Mouse (Mus musculus) midbrain, embryonic 11.5 days (tissue): ENCODE data around the gene Arid5b. TPM values are rescaled to one million over a fixed set of nuclear protein-coding genes. Genes with fewer than 3 reads are reported as not detected.
A peak's percentile ranks its signal among the peaks of the same experiment; 100 is the strongest.

Experiments used
- ATAC-seq: fragments of 200-750 bp; cut with Nextera tagmentation; 2 replicates; pipeline ENCODE4 v1.8.0; 2017; ENCODE audit warnings: moderate TSS enrichment, moderate library complexity; ENCODE audit not compliant: low FRiP score
- DNase-seq: peaks from one replicate; pipeline ENCODE4 v3.0.0; 2015; ENCODE audit warnings: low spot score; ENCODE audit errors: missing footprints
- H3K27ac ChIP-seq: fragments of 300-500 bp; sonication (generic); 2 replicates; pipeline ENCODE4 v1.5.1; 2014; ENCODE audit warnings: low read depth, low read length
- H3K27me3 ChIP-seq: fragments of 300-500 bp; sonication (generic); 2 replicates; pipeline ENCODE4 v1.6.1; 2014; ENCODE audit warnings: mild to moderate bottlenecking, low read length, moderate library complexity, mixed read lengths; ENCODE audit not compliant: control insufficient read depth, insufficient read depth
- H3K36me3 ChIP-seq: fragments of 300-500 bp; sonication (generic); 2 replicates; pipeline ENCODE4 v1.6.1; 2014; ENCODE audit warnings: mild to moderate bottlenecking, low read length, moderate library complexity, mixed read lengths; ENCODE audit not compliant: control insufficient read depth, insufficient read depth
- H3K4me1 ChIP-seq: fragments of 300-500 bp; sonication (generic); 2 replicates; pipeline ENCODE4 v1.6.1; 2014; ENCODE audit warnings: low read length; ENCODE audit not compliant: control insufficient read depth, insufficient read depth
- H3K4me2 ChIP-seq: fragments of 300-500 bp; sonication (generic); 2 replicates; pipeline ENCODE4 v1.6.1; 2014; ENCODE audit warnings: mild to moderate bottlenecking, moderate library complexity
- H3K4me3 ChIP-seq: fragments of 300-500 bp; sonication (generic); 2 replicates; pipeline ENCODE4 v1.5.1; 2014; ENCODE audit warnings: low read depth, low read length
- H3K9ac ChIP-seq: fragments of 300-500 bp; sonication (generic); 2 replicates; pipeline ENCODE4 v1.6.1; 2014; ENCODE audit warnings: low read length
- H3K9me3 ChIP-seq: fragments of 300-500 bp; sonication (generic); 2 replicates; pipeline ENCODE4 v1.6.1; 2016; ENCODE audit warnings: low read length; ENCODE audit not compliant: control insufficient read depth
- WGBS: fragments of 180-500 bp; shearing (Covaris S2); extraction: QIAGEN DNeasy Blood & Tissue Kit; methylation state at CpG from one replicate; pipeline ENCODE4 v1.1.7; 2014; 5-methylcytosine and 5-hydroxymethylcytosine counted together
- polyA plus RNA-seq: library from polyadenylated mRNA; unstranded; fragments of >200 nt; fragmentation: Nextera tagmentation; extraction: Ambion mirVana; gene quantifications from 2 replicates; pipeline ENCODE4 v1.2.1, GENCODE M21; 2014

Arid5b gene
- polyA plus RNA-seq, 1 experiment from 2014 or later = 13.4 TPM

GRCm38 (mm10) chr10:68145286-68145950, 133.1 kb downstream of the Arid5b start:
- no peak overlapping the region for H3K27ac ChIP-seq
- H3K9me3 ChIP-seq = no peaks in the 10 kb centered on the region
- no peaks in the 10 kb centered on the region for H3K36me3 ChIP-seq
- peaks cover 2% of the 10 kb centered on the region for H3K4me1 ChIP-seq
- ATAC-seq = no peak
- no peak overlapping the region for H3K4me3 ChIP-seq
- H3K4me2 ChIP-seq = no peak overlapping the region
- peak; percentile 57 for DNase-seq
- H3K9ac ChIP-seq = no peak overlapping the region
- WGBS = 89% methylated on average over 18 of the region's 18 CpGs
- H3K27me3 ChIP-seq = no peaks in the 10 kb centered on the region

- Histone ChIP-seq H3K4me2 (no peak overlapping the region), H3K9ac (no peak overlapping the region), H3K27ac (no peak overlapping the region), H3K9me3 (peaks cover 4% of the 10 kb centered on the region; the same call in 1 of the 2 replicates), H3K4me3 (no peak overlapping the region), H3K36me3 (no peaks in the 10 kb centered on the region), H3K4me1 (peaks cover 3% of the 10 kb centered on the region), H3K27me3 (no peaks in the 10 kb centered on the region)
- 67% methylated on average over 4 of the region's 4 CpGs for WGBS
- no peak for ATAC-seq
- peak; percentile 62 for DNase-seq
These were observed 136.0 kb downstream of the Arid5b start for GRCm38 (mm10) chr10:68142501-68142900.

GRCm38 (mm10) chr10:68141567-68141966, 137.0 kb downstream of the Arid5b start:
- H3K4me1 ChIP-seq = peaks cover 12% of the 10 kb centered on the region
- H3K27ac ChIP-seq = no peak overlapping the region
- peaks cover 4% of the 10 kb centered on the region; the same call in 1 of the 2 replicates for H3K9me3 ChIP-seq
- ATAC-seq = no peak
- H3K4me3 ChIP-seq = no peak overlapping the region
- no peaks in the 10 kb centered on the region for H3K36me3 ChIP-seq
- 93% methylated on average over 7 of the region's 7 CpGs for WGBS
- H3K27me3 ChIP-seq = no peaks in the 10 kb centered on the region
- H3K9ac ChIP-seq = no peak overlapping the region
- DNase-seq = no peak
- H3K4me2 ChIP-seq = no peak overlapping the region

GRCm38 (mm10) chr10:68140871-68141270, 137.7 kb downstream of the Arid5b start:
- Histone ChIP-seq H3K9ac (no peak overlapping the region), H3K27me3 (no peaks in the 10 kb centered on the region), H3K4me2 (no peak overlapping the region), H3K36me3 (no peaks in the 10 kb centered on the region), H3K9me3 (peaks cover 4% of the 10 kb centered on the region; the same call in 1 of the 2 replicates), H3K4me1 (peaks cover 15% of the 10 kb centered on the region), H3K4me3 (no peak overlapping the region), H3K27ac (no peak overlapping the region)
- no peak for DNase-seq
- 84% methylated on average over 2 of the region's 2 CpGs for WGBS
- ATAC-seq = no peak

- Histone ChIP-seq H3K4me3 (no peak overlapping the region), H3K9ac (no peak overlapping the region), H3K4me2 (no peak overlapping the region), H3K9me3 (peaks cover 4% of the 10 kb centered on the region; the same call in 1 of the 2 replicates), H3K36me3 (no peaks in the 10 kb centered on the region), H3K4me1 (peaks cover 18% of the 10 kb centered on the region), H3K27me3 (no peaks in the 10 kb centered on the region), H3K27ac (no peak overlapping the region)
- DNase-seq (peak; percentile 82), ATAC-seq (no peak)
- WGBS = 79% methylated on average over 6 of the region's 6 CpGs
These were observed 138.2 kb downstream of the Arid5b start for GRCm38 (mm10) chr10:68140306-68140705.

- no peaks in the 10 kb centered on the region for H3K36me3 ChIP-seq
- WGBS = 90% methylated on average over 5 of the region's 5 CpGs
- H3K9ac ChIP-seq = no peak overlapping the region
- ATAC-seq (no peak), DNase-seq (peak; percentile 54)
- no peak overlapping the region for H3K4me2 ChIP-seq
- H3K27ac ChIP-seq = no peak overlapping the region
- H3K9me3 ChIP-seq = peaks cover 4% of the 10 kb centered on the region; the same call in 1 of the 2 replicates
- peaks cover 18% of the 10 kb centered on the region for H3K4me1 ChIP-seq
- H3K27me3 ChIP-seq = no peaks in the 10 kb centered on the region
- H3K4me3 ChIP-seq = no peak overlapping the region
These were observed 140.4 kb downstream of the Arid5b start for GRCm38 (mm10) chr10:68138123-68138522.

- Histone ChIP-seq H3K4me2 (peak overlapping the region; percentile 45; the same call in 1 of the 2 replicates), H3K36me3 (no peaks in the 10 kb centered on the region), H3K27ac (peak overlapping the region; percentile 37), H3K9ac (0 out of 2 replicates have a peak overlapping the region, but pooled peaks have one; percentile 31), H3K4me1 (peaks cover 15% of the 10 kb centered on the region), H3K4me3 (no peak overlapping the region), H3K27me3 (no peaks in the 10 kb centered on the region), H3K9me3 (peaks cover 4% of the 10 kb centered on the region; the same call in 1 of the 2 replicates)
- WGBS = 37% methylated on average over 11 of the region's 11 CpGs
- peak; percentile 69 for ATAC-seq
- DNase-seq = peak; percentile 91
These were observed 141.2 kb downstream of the Arid5b start for GRCm38 (mm10) chr10:68137151-68137833.

GRCm38 (mm10) chr10:68136480-68137083, 142.0 kb downstream of the Arid5b start:
- 2% methylated on average over 18 of the region's 18 CpGs for WGBS
- H3K4me2 ChIP-seq = peak overlapping the region; percentile 45
- no peaks in the 10 kb centered on the region for H3K27me3 ChIP-seq
- H3K27ac ChIP-seq = peak overlapping the region; percentile 37; the same call in 1 of the 2 replicates
- H3K4me3 ChIP-seq = peak overlapping the region; percentile 10
- H3K36me3 ChIP-seq = no peaks in the 10 kb centered on the region
- DNase-seq = peak; percentile 95
- peak overlapping the region; percentile 31; the same call in 1 of the 2 replicates for H3K9ac ChIP-seq
- H3K4me1 ChIP-seq = peaks cover 15% of the 10 kb centered on the region
- peaks cover 4% of the 10 kb centered on the region; the same call in 1 of the 2 replicates for H3K9me3 ChIP-seq
- peak; percentile 79 for ATAC-seq
